Mouse (Mus musculus) heart, embryonic 12.5 days (tissue): ENCODE measurements around the gene Slc6a6. TPM values are rescaled to one million over a fixed set of nuclear protein-coding genes. Genes with fewer than 3 reads are reported as not detected.
A peak's percentile ranks its signal among the peaks of the same experiment; 100 is the strongest.

Experiments
- ATAC-seq: fragments of 200-750 bp; cut with Nextera tagmentation; 2 replicates; pipeline ENCODE4 v1.8.0; 2017; ENCODE audit warnings: moderate TSS enrichment, moderate library complexity; ENCODE audit not compliant: insufficient number of reproducible peaks, low FRiP score
- H3K27ac ChIP-seq: fragments of 300-500 bp; sonication (generic); 2 replicates; pipeline ENCODE4 v1.5.1; 2016; ENCODE audit warnings: mild to moderate bottlenecking, moderate library complexity; ENCODE audit not compliant: poor library complexity, severe bottlenecking
- H3K27me3 ChIP-seq: fragments of 300-500 bp; sonication (generic); replicated peaks from 2 replicates; pipeline ENCODE4 v1.6.1; 2016; ENCODE audit warnings: mild to moderate bottlenecking, moderate library complexity
- H3K36me3 ChIP-seq: fragments of 300-500 bp; sonication (generic); 2 replicates; pipeline ENCODE4 v1.6.1; 2016; ENCODE audit warnings: mild to moderate bottlenecking, moderate library complexity
- H3K4me1 ChIP-seq: fragments of 300-500 bp; sonication (generic); replicated peaks from 2 replicates; pipeline ENCODE4 v1.6.1; 2016; ENCODE audit warnings: mild to moderate bottlenecking
- H3K4me2 ChIP-seq: fragments of 300-500 bp; sonication (generic); 2 replicates; pipeline ENCODE4 v1.6.1; 2016; ENCODE audit warnings: mild to moderate bottlenecking, moderate library complexity
- H3K4me3 ChIP-seq: fragments of 300-500 bp; sonication (generic); 2 replicates; pipeline ENCODE4 v1.5.1; 2016; ENCODE audit warnings: mild to moderate bottlenecking
- H3K9ac ChIP-seq: fragments of 300-500 bp; sonication (generic); 2 replicates; pipeline ENCODE4 v1.6.1; 2016; ENCODE audit warnings: mild to moderate bottlenecking, moderate library complexity
- H3K9me3 ChIP-seq: fragments of 300-500 bp; sonication (generic); replicated peaks from 2 replicates; pipeline ENCODE4 v1.6.1; 2016; ENCODE audit warnings: mild to moderate bottlenecking, moderate library complexity
- WGBS: fragments of 180-500 bp; shearing (Covaris S2); methylation state at CpG from one replicate; pipeline ENCODE4 v1.1.7; 2016; 5-methylcytosine and 5-hydroxymethylcytosine counted together
- polyA plus RNA-seq: library from polyadenylated mRNA; unstranded; fragments of >200 nt; fragmentation: Nextera tagmentation; extraction: Ambion mirVana; gene quantifications from 2 replicates; pipeline ENCODE4 v1.2.1, GENCODE M21; 2016

Slc6a6 gene
- polyA plus RNA-seq, 1 experiment from 2014 or later, result 79.1 TPM

DNA sequence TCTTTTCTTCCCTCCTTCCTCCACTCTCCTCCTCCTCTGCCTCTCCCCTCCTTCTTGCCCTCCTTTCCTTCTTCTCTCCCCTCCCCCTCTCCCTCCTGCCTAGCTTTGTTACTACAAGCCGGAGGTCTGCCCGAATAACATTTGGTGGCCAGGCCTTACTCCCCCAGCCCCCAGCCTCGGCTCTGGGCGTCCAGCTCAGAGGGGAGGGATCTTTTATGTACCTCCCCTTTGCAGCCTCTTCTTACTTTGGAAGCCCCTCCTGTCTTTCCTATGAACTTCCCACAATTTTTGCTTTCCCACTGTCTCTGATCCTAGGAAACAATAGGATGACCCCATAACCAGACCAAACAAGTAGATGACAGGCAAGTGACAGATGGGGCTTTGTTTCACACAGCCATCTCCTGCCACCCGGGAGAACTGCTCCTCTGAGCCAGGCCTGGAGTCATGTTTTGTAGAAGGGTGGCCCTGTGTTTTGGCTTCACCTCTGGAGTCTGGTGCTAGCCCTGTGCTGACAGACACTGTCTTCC is 29.6 kb downstream of the Slc6a6 start:
- no peak overlapping the region for H3K27ac ChIP-seq
- no peak for ATAC-seq

GRCm38 (mm10) chr6:91715023-91715422 is 31.2 kb downstream of the Slc6a6 start:
- Histone ChIP-seq H3K27me3 (no peaks in the 10 kb centered on the region), H3K4me3 (no peak overlapping the region), H3K36me3 (peaks cover 9% of the 10 kb centered on the region), H3K4me1 (peaks cover 50% of the 10 kb centered on the region), H3K4me2 (no peak overlapping the region), H3K27ac (no peak overlapping the region), H3K9me3 (no peaks in the 10 kb centered on the region), H3K9ac (no peak overlapping the region)
- no peak for ATAC-seq
- 77% methylated on average over 8 of the region's 8 CpGs for WGBS

More for the DNA sequence above, 29.6 kb downstream of the Slc6a6 start:
- H3K4me3 ChIP-seq, result no peak overlapping the region
- no peaks in the 10 kb centered on the region for H3K9me3 ChIP-seq
- no peaks in the 10 kb centered on the region for H3K27me3 ChIP-seq
- peaks cover 34% of the 10 kb centered on the region for H3K4me1 ChIP-seq
- H3K9ac ChIP-seq, result no peak overlapping the region
- WGBS, result 28% methylated on average over 5 of the region's 5 CpGs
- H3K4me2 ChIP-seq, result no peak overlapping the region
- H3K36me3 ChIP-seq, result peaks cover 15% of the 10 kb centered on the region

DNA sequence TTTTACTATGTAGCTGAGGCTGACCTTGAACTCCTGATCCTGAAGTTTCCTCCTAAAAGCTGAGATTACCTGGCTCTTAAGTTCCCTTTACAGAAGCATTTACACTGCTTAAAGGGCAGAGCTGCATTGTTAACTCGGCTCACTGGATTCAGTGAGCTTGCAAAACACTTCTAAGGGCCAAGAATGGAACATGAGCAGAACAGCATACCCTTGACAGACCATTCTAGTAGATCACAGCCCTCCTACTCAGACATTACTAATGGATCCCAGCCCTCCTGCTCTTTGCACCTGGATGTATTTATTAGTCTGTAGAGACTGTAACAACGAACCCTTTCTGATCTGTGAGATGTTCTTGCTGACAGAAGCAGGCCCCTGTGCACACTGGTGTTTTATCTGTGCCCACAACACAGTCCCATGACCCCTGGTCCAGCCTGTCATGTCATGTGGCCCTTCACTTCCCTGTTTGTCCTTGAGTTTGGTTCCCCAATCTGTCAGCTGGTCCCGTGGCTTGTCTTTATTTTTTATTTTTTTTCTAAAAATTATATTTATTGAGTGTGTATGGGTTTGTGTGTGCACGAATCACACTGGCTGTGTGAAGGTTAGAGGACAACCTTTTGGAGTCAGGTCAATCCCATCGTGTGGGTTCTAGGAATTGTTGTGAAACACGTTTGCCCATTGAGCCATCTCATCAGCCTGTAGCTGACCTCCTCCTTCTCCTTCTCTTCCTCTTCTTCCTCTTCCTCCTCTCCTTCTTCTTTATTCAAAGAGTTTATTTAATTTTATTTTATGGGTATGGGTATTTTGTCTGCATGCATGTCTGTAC is 32.3 kb downstream of the Slc6a6 start:
- no peak for ATAC-seq
- Histone ChIP-seq H3K9me3 (no peaks in the 10 kb centered on the region), H3K27me3 (no peaks in the 10 kb centered on the region), H3K4me1 (peaks cover 60% of the 10 kb centered on the region), H3K27ac (no peak overlapping the region), H3K4me2 (no peak overlapping the region), H3K36me3 (peaks cover 8% of the 10 kb centered on the region), H3K4me3 (no peak overlapping the region), H3K9ac (no peak overlapping the region)
- WGBS, result 66% methylated on average over 6 of the region's 6 CpGs

- Histone ChIP-seq H3K4me2 (no peak overlapping the region), H3K9me3 (no peaks in the 10 kb centered on the region), H3K27ac (no peak overlapping the region), H3K4me1 (peaks cover 47% of the 10 kb centered on the region), H3K27me3 (no peaks in the 10 kb centered on the region), H3K36me3 (peaks cover 6% of the 10 kb centered on the region), H3K4me3 (no peak overlapping the region), H3K9ac (no peak overlapping the region)
- 80% methylated on average over 2 of the region's 2 CpGs for WGBS
- ATAC-seq, result no peak
Measured at GRCm38 (mm10) chr6:91718067-91718466, 34.2 kb downstream of the Slc6a6 start.

DNA sequence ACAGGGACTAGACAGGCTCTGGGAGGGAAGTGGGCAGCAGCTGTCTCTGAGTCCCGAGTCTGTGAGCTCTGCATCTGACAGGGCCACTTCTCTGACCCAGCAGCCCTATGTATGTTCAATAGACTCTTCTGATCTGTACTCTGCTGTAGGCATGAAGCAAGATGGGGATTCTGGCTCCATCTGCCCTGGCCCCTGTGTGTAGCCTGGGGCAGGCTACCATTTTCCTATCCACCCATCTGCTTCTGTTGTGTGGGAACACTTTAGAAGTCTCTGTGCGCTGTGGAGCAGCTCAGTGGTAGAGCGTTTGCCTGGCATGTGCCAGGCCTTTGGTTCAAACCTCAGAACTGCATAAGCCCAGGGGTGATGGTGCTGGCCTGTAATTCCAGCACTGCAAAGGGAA is 34.8 kb downstream of the Slc6a6 start:
- Histone ChIP-seq H3K4me1 (peaks cover 42% of the 10 kb centered on the region), H3K27me3 (no peaks in the 10 kb centered on the region), H3K4me3 (no peak overlapping the region), H3K27ac (0 out of 2 replicates have a peak overlapping the region, but pooled peaks have one; percentile 19), H3K9ac (no peak overlapping the region), H3K36me3 (peaks cover 12% of the 10 kb centered on the region), H3K9me3 (no peaks in the 10 kb centered on the region), H3K4me2 (no peak overlapping the region)
- no peak for ATAC-seq
- 72% methylated on average over 3 of the region's 3 CpGs for WGBS

- H3K4me3 ChIP-seq, result no peak overlapping the region
- no peaks in the 10 kb centered on the region for H3K9me3 ChIP-seq
- no peaks in the 10 kb centered on the region for H3K27me3 ChIP-seq
- peaks cover 38% of the 10 kb centered on the region for H3K4me1 ChIP-seq
- H3K4me2 ChIP-seq, result no peak overlapping the region
- peak overlapping the region; percentile 19; the same call in 1 of the 2 replicates for H3K27ac ChIP-seq
- H3K36me3 ChIP-seq, result peaks cover 18% of the 10 kb centered on the region
- no peak overlapping the region for H3K9ac ChIP-seq
- no peak for ATAC-seq
- WGBS, result 74% methylated on average over 6 of the region's 6 CpGs
Measured at GRCm38 (mm10) chr6:91719042-91719747, 35.3 kb downstream of the Slc6a6 start.

DNA sequence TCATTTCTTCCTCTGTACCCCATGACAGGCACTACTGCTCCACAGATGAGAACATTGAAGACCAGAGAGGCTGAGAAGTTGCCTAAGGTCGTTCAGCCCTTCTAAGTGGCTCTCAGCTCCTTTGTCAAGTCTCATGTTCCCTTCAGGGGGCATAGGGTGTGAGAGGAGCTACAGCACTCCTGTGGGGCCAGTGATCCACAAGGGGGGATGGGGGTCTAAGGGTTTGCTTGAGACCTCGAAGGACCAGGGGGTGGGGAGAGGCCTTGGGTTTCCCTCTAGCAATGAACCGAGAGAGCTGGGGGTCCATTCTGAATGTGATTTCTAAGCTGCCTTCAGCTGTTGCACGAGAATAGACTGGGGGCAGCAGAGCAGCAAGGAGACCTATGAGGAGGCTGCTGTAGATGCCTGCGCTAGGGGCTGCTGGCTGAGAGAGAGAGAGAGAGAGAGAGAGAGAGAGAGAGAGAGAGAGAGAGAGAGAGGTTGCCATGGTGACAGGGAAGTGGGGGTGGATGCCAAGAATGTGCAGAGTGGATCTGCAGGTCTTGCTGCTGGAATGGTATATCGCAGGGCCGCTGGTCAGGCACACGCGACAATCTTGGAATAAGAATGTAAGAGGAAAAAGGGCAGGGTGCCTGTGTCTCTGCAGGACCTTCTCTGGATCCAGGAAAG is 36.1 kb downstream of the Slc6a6 start:
- ATAC-seq, result peak; percentile 34; the same call in 1 of the 2 replicates
- Histone ChIP-seq H3K4me2 (no peak overlapping the region), H3K27me3 (no peaks in the 10 kb centered on the region), H3K9ac (no peak overlapping the region), H3K9me3 (no peaks in the 10 kb centered on the region), H3K4me1 (peaks cover 38% of the 10 kb centered on the region), H3K27ac (peak overlapping the region; percentile 10; the same call in 1 of the 2 replicates), H3K4me3 (no peak overlapping the region), H3K36me3 (peaks cover 25% of the 10 kb centered on the region)
- 25% methylated on average over 9 of the region's 9 CpGs for WGBS

- 0 out of 2 replicates have a peak overlapping the region, but pooled peaks have one; percentile 10 for H3K27ac ChIP-seq
- peaks cover 38% of the 10 kb centered on the region for H3K4me1 ChIP-seq
- no peak overlapping the region for H3K4me3 ChIP-seq
- no peak overlapping the region for H3K4me2 ChIP-seq
- H3K27me3 ChIP-seq, result no peaks in the 10 kb centered on the region
- no peaks in the 10 kb centered on the region for H3K9me3 ChIP-seq
- no peak overlapping the region for H3K9ac ChIP-seq
- no peak for ATAC-seq
- peaks cover 28% of the 10 kb centered on the region for H3K36me3 ChIP-seq
- WGBS, result 61% methylated on average over 4 of the region's 4 CpGs
Measured at GRCm38 (mm10) chr6:91720588-91721214, 36.8 kb downstream of the Slc6a6 start.

DNA sequence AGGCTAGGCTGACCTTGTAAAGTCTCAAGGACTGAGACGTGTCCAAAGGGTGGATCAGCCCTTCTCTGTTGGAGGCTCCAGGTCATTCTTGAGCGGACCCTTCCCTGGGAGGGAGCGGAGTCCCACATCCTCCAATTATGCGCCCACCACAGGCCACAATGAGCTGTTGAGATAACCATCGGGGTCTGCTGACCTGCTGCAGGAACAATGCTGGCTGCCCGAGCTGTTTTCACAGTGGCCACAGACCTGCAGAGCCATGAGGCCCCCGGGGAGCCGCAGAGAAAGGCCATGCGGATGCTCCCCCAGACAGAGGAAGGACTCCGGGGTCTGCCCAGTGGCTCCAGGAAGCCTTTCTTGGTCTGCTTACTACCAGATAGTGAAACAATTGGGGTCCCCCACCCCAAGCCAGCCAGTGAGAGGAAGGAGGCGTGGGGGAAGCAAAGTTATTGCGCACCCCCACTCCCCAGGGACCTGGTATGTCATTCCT is 37.4 kb downstream of the Slc6a6 start:
- peaks cover 38% of the 10 kb centered on the region for H3K4me1 ChIP-seq
- 44% methylated on average over 12 of the region's 12 CpGs for WGBS
- no peaks in the 10 kb centered on the region for H3K27me3 ChIP-seq
- no peak overlapping the region for H3K27ac ChIP-seq
- no peak overlapping the region for H3K4me3 ChIP-seq
- H3K4me2 ChIP-seq, result no peak overlapping the region
- H3K9me3 ChIP-seq, result no peaks in the 10 kb centered on the region
- peak; percentile 29; the same call in 1 of the 2 replicates for ATAC-seq
- peaks cover 34% of the 10 kb centered on the region for H3K36me3 ChIP-seq
- H3K9ac ChIP-seq, result peak overlapping the region; percentile 5; the same call in 1 of the 2 replicates

DNA sequence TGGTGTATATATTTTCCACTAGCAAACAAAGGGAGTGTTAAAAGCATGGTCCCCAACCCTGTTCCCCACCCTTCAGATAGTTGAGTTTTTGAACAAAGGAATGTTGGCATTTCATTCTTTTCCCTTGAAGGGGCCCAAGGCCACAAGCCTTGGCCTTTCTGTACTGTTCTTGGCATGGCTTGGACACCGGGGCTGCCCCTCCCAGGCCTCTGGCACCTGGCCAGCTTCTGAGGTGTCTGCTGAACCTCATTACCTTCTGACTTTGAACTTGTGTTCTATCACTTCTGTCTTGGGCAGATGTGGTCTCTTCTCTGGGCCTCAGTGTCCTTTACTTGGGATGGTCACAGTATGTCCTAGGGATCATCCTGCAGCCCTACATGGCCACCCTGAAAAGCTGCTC is 43.5 kb downstream of the Slc6a6 start:
- ATAC-seq, result no peak
- 40% methylated on average over 1 of the region's 1 CpGs for WGBS
- H3K27ac ChIP-seq, result no peak overlapping the region
- no peak overlapping the region for H3K4me3 ChIP-seq
- H3K27me3 ChIP-seq, result no peaks in the 10 kb centered on the region
- no peak overlapping the region for H3K4me2 ChIP-seq
- peaks cover 78% of the 10 kb centered on the region for H3K36me3 ChIP-seq
- peaks cover 40% of the 10 kb centered on the region for H3K4me1 ChIP-seq
- no peak overlapping the region for H3K9ac ChIP-seq
- no peaks in the 10 kb centered on the region for H3K9me3 ChIP-seq
